Mouse (Mus musculus) megakaryocyte, embryonic 14.5 days (primary cell): ENCODE measurements around the gene Hoxb4. TPM values are rescaled to one million over a fixed set of nuclear protein-coding genes. Genes with fewer than 3 reads are reported as not detected.

Experiments used
- H3K27me3 ChIP-seq: replicated peaks from 2 replicates; pipeline ENCODE3; 2012; ENCODE audit warnings: inconsistent platforms
- H3K36me3 ChIP-seq: replicated peaks from 2 replicates; pipeline ENCODE3; 2012; ENCODE audit warnings: low read length, inconsistent platforms, mixed read lengths
- H3K4me1 ChIP-seq: 2 replicates; pipeline ENCODE4 v1.6.1; 2012; ENCODE audit warnings: inconsistent platforms
- H3K4me3 ChIP-seq: replicated peaks from 2 replicates; pipeline ENCODE3; 2012; ENCODE audit warnings: moderate library complexity, mild to moderate bottlenecking, inconsistent platforms
- H3K9me3 ChIP-seq: 2 replicates; pipeline ENCODE4 v1.6.1; 2012; ENCODE audit warnings: inconsistent platforms
- FLI1 ChIP-seq: IDR thresholded peaks from 2 replicates; pipeline ENCODE4 v1.6.1; 2012; ENCODE audit warnings: low read length, inconsistent platforms, mixed read lengths
- GATA1 ChIP-seq: IDR thresholded peaks from 3 replicates; pipeline ENCODE4 v1.6.1; 2012; ENCODE audit warnings: mixed read lengths, low read length, inconsistent platforms, borderline replicate concordance
- polyA plus RNA-seq: library from polyadenylated mRNA; stranded (reverse); fragments of >175 nt; gene quantifications from 2 replicates; pipeline ENCODE4 v1.2.3, GENCODE M21; 2012; ENCODE audit warnings: low replicate concordance; ENCODE audit not compliant: insufficient read depth

The Hoxb4 gene
- polyA plus RNA-seq, 1 experiment: 4.5 TPM

DNA sequence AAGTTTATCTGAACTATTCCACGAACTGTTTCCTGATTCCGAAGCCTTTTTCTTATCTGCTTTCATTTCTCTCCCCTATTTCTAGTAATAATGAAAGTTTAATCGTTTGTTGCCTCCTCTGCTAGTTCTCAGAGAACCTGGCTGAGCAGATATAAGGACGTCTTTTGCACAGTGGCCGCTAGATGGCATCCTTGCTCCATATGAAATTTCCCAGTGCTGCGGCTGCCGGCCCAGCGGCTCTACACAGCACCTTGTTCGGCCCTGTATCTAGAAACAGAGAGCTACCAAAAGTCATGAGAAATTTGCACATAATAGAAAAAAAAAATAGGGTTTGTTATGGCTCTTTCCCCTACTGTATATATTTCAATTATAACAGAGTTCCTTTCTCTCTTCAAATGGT lies 39.3 kb upstream of the Hoxb4 start:
- Histone ChIP-seq H3K4me3 (no peak overlapping the region), H3K36me3 (no peaks in the 10 kb centered on the region), H3K4me1 (peaks cover 14% of the 10 kb centered on the region), H3K27me3 (peaks cover 97% of the 10 kb centered on the region), H3K9me3 (no peaks in the 10 kb centered on the region)
- TF ChIP-seq FLI1 (no peak), GATA1 (no peak)

- TF ChIP-seq GATA1 (no peak), FLI1 (no peak)
- H3K4me1 ChIP-seq: peaks cover 22% of the 10 kb centered on the region
- H3K4me3 ChIP-seq: no peak overlapping the region
These were observed 38.4 kb upstream of the Hoxb4 start for GRCm38 (mm10) chr11:96279421-96280233.

GRCm38 (mm10) chr11:96280399-96281378 lies 37.4 kb upstream of the Hoxb4 start:
- Histone ChIP-seq H3K27me3 (peaks cover 97% of the 10 kb centered on the region), H3K36me3 (no peaks in the 10 kb centered on the region), H3K9me3 (no peaks in the 10 kb centered on the region), H3K4me3 (no peak overlapping the region), H3K4me1 (peaks cover 30% of the 10 kb centered on the region)
- no peak for TF ChIP-seq FLI1
- no peak for TF ChIP-seq GATA1

More at GRCm38 (mm10) chr11:96279421-96280233, 38.4 kb upstream of the Hoxb4 start:
- Histone ChIP-seq H3K27me3 (peaks cover 97% of the 10 kb centered on the region), H3K9me3 (no peaks in the 10 kb centered on the region), H3K36me3 (no peaks in the 10 kb centered on the region)

- TF ChIP-seq GATA1 (no peak), FLI1 (no peak)
- no peak overlapping the region for H3K4me3 ChIP-seq
- H3K9me3 ChIP-seq: no peaks in the 10 kb centered on the region
- H3K4me1 ChIP-seq: peaks cover 37% of the 10 kb centered on the region
- no peaks in the 10 kb centered on the region for H3K36me3 ChIP-seq
- peaks cover 97% of the 10 kb centered on the region for H3K27me3 ChIP-seq
These were observed 36.7 kb upstream of the Hoxb4 start for GRCm38 (mm10) chr11:96281396-96281795.

GRCm38 (mm10) chr11:96281855-96282570 lies 36.1 kb upstream of the Hoxb4 start, which contains the start of gene Hoxb8:
TSS of gene Hoxb8 (plus strand) at chr11:96281905.
- H3K4me3 ChIP-seq: no peak within 1 kb of the TSS
- H3K36me3 ChIP-seq: no peaks in the 10 kb centered on the region
- peaks cover 42% of the 10 kb centered on the region for H3K4me1 ChIP-seq
- H3K9me3 ChIP-seq: no peaks in the 10 kb centered on the region
- peaks cover 97% of the 10 kb centered on the region for H3K27me3 ChIP-seq
- TF ChIP-seq FLI1 (no peak), GATA1 (no peak)

- H3K27me3 ChIP-seq: peaks cover 97% of the 10 kb centered on the region
- H3K36me3 ChIP-seq: no peaks in the 10 kb centered on the region
- peak overlapping the region; percentile 50 for H3K4me3 ChIP-seq
- H3K9me3 ChIP-seq: no peaks in the 10 kb centered on the region
- no peak for TF ChIP-seq GATA1
- no peak for TF ChIP-seq FLI1
- H3K4me1 ChIP-seq: peaks cover 39% of the 10 kb centered on the region
These were observed 35.2 kb upstream of the Hoxb4 start for GRCm38 (mm10) chr11:96282795-96283430.

GRCm38 (mm10) chr11:96284041-96284749 lies 33.9 kb upstream of the Hoxb4 start:
- no peaks in the 10 kb centered on the region for H3K36me3 ChIP-seq
- H3K27me3 ChIP-seq: peaks cover 97% of the 10 kb centered on the region
- TF ChIP-seq FLI1 (no peak), GATA1 (no peak)
- peak overlapping the region; percentile 82 for H3K4me3 ChIP-seq
- peaks cover 39% of the 10 kb centered on the region for H3K4me1 ChIP-seq
- H3K9me3 ChIP-seq: no peaks in the 10 kb centered on the region
